Mouse (Mus musculus) forebrain, embryonic 11.5 days (tissue): ENCODE results near the gene Ksr1. TPM values are rescaled to one million over a fixed set of nuclear protein-coding genes. Genes with fewer than 3 reads are reported as not detected.

ENCODE experiments used
- ATAC-seq: fragments of 200-750 bp; cut with Nextera tagmentation; replicated peaks from 2 replicates; pipeline ENCODE4 v1.8.0; 2017; ENCODE audit warnings: moderate TSS enrichment; ENCODE audit not compliant: low FRiP score
- DNase-seq: peaks from one replicate; pipeline ENCODE4 v3.0.0-alpha.2; 2017; ENCODE audit warnings: low spot score
- H3K27ac ChIP-seq: fragments of 300-500 bp; sonication (generic); 2 replicates; pipeline ENCODE4 v1.5.1; 2014; ENCODE audit warnings: low read depth, low read length
- H3K27me3 ChIP-seq: fragments of 300-500 bp; sonication (generic); 2 replicates; pipeline ENCODE4 v1.6.1; 2014; ENCODE audit warnings: mild to moderate bottlenecking, low read length, mixed read lengths; ENCODE audit not compliant: control insufficient read depth, insufficient read depth
- H3K36me3 ChIP-seq: fragments of 300-500 bp; sonication (generic); 2 replicates; pipeline ENCODE4 v1.6.1; 2014; ENCODE audit warnings: mild to moderate bottlenecking, low read length, moderate library complexity, mixed read lengths; ENCODE audit not compliant: control insufficient read depth, insufficient read depth
- H3K4me1 ChIP-seq: fragments of 300-500 bp; sonication (generic); replicated peaks from 2 replicates; pipeline ENCODE4 v1.6.1; 2014; ENCODE audit warnings: low read length, mixed read lengths; ENCODE audit not compliant: control insufficient read depth, insufficient read depth
- H3K4me2 ChIP-seq: fragments of 300-500 bp; sonication (generic); 2 replicates; pipeline ENCODE4 v1.6.1; 2014; ENCODE audit warnings: low read depth, mild to moderate bottlenecking, low read length, moderate library complexity, mixed read lengths; ENCODE audit not compliant: severe bottlenecking
- H3K4me3 ChIP-seq: fragments of 300-500 bp; sonication (generic); 2 replicates; pipeline ENCODE4 v1.5.1; 2014; ENCODE audit warnings: low read depth, low read length
- H3K9ac ChIP-seq: fragments of 300-500 bp; sonication (generic); 2 replicates; pipeline ENCODE4 v1.6.1; 2014; ENCODE audit warnings: low read length
- H3K9me3 ChIP-seq: fragments of 300-500 bp; sonication (generic); 2 replicates; pipeline ENCODE4 v1.6.1; 2016; ENCODE audit warnings: low read length, mixed read lengths; ENCODE audit not compliant: control insufficient read depth
- WGBS: fragments of 180-500 bp; shearing (Covaris S2); extraction: QIAGEN DNeasy Blood & Tissue Kit; methylation state at CpG from one replicate; pipeline ENCODE4 v1.1.7; 2014; 5-methylcytosine and 5-hydroxymethylcytosine counted together
- polyA plus RNA-seq: library from polyadenylated mRNA; unstranded; fragments of >200 nt; fragmentation: Nextera tagmentation; extraction: Ambion mirVana; gene quantifications from 2 replicates; pipeline ENCODE4 v1.2.1, GENCODE M21; 2014

Ksr1 gene
- polyA plus RNA-seq, 1 experiment from 2014 or later: 5.2 TPM

GRCm38 (mm10) chr11:78980083-78980634 is 166.0 kb downstream of the Ksr1 start:
- Histone ChIP-seq H3K36me3 (no peaks in the 10 kb centered on the region), H3K27ac (no peak overlapping the region), H3K4me1 (no peaks in the 10 kb centered on the region), H3K9me3 (no peaks in the 10 kb centered on the region), H3K4me2 (no peak overlapping the region), H3K27me3 (no peaks in the 10 kb centered on the region), H3K4me3 (no peak overlapping the region), H3K9ac (no peak overlapping the region)
- 86% methylated on average over 4 of the region's 4 CpGs for WGBS
- no peak for DNase-seq
- ATAC-seq: no peak

- H3K27me3 ChIP-seq: no peaks in the 10 kb centered on the region
- no peaks in the 10 kb centered on the region for H3K9me3 ChIP-seq
- H3K4me3 ChIP-seq: no peak overlapping the region
- no peak for DNase-seq
- ATAC-seq: no peak
- 87% methylated on average over 12 of the region's 12 CpGs for WGBS
- H3K27ac ChIP-seq: no peak overlapping the region
- H3K36me3 ChIP-seq: no peaks in the 10 kb centered on the region
- H3K4me1 ChIP-seq: no peaks in the 10 kb centered on the region
- no peak overlapping the region for H3K4me2 ChIP-seq
- no peak overlapping the region for H3K9ac ChIP-seq
These were observed 167.8 kb downstream of the Ksr1 start for GRCm38 (mm10) chr11:78978176-78979019.

GRCm38 (mm10) chr11:78976731-78977510 is 169.3 kb downstream of the Ksr1 start:
- no peaks in the 10 kb centered on the region for H3K9me3 ChIP-seq
- H3K27ac ChIP-seq: no peak overlapping the region
- no peaks in the 10 kb centered on the region for H3K27me3 ChIP-seq
- H3K4me2 ChIP-seq: no peak overlapping the region
- H3K9ac ChIP-seq: no peak overlapping the region
- H3K4me3 ChIP-seq: no peak overlapping the region
- no peak for DNase-seq
- H3K36me3 ChIP-seq: no peaks in the 10 kb centered on the region
- 83% methylated on average over 8 of the region's 8 CpGs for WGBS
- no peaks in the 10 kb centered on the region; the same call in 1 of the 2 replicates for H3K4me1 ChIP-seq
- ATAC-seq: no peak

- Histone ChIP-seq H3K4me2 (no peak overlapping the region), H3K9me3 (no peaks in the 10 kb centered on the region), H3K36me3 (no peaks in the 10 kb centered on the region), H3K9ac (no peak overlapping the region), H3K27ac (no peak overlapping the region), H3K4me1 (no peaks in the 10 kb centered on the region; the same call in 1 of the 2 replicates), H3K27me3 (no peaks in the 10 kb centered on the region), H3K4me3 (no peak overlapping the region)
- DNase-seq: no peak
- 79% methylated on average over 17 of the region's 17 CpGs for WGBS
- no peak for ATAC-seq
These were observed 172.6 kb downstream of the Ksr1 start for GRCm38 (mm10) chr11:78973381-78974150.

GRCm38 (mm10) chr11:78972811-78973351 is 173.3 kb downstream of the Ksr1 start:
- no peaks in the 10 kb centered on the region for H3K9me3 ChIP-seq
- no peak for ATAC-seq
- no peak overlapping the region for H3K4me2 ChIP-seq
- H3K9ac ChIP-seq: no peak overlapping the region
- WGBS: 59% methylated on average over 8 of the region's 8 CpGs
- H3K4me1 ChIP-seq: no peaks in the 10 kb centered on the region; the same call in 1 of the 2 replicates
- no peaks in the 10 kb centered on the region for H3K36me3 ChIP-seq
- no peak overlapping the region for H3K27ac ChIP-seq
- DNase-seq: no peak
- H3K27me3 ChIP-seq: no peaks in the 10 kb centered on the region
- H3K4me3 ChIP-seq: no peak overlapping the region

- H3K4me3 ChIP-seq: no peak overlapping the region
- no peaks in the 10 kb centered on the region for H3K9me3 ChIP-seq
- no peak overlapping the region for H3K27ac ChIP-seq
- DNase-seq: no peak
- no peaks in the 10 kb centered on the region for H3K36me3 ChIP-seq
- H3K4me1 ChIP-seq: no peaks in the 10 kb centered on the region; the same call in 1 of the 2 replicates
- no peak overlapping the region for H3K4me2 ChIP-seq
- H3K9ac ChIP-seq: no peak overlapping the region
- no peaks in the 10 kb centered on the region for H3K27me3 ChIP-seq
- no peak for ATAC-seq
- 62% methylated on average over 6 of the region's 6 CpGs for WGBS
These were observed 173.9 kb downstream of the Ksr1 start for GRCm38 (mm10) chr11:78972328-78972727.

GRCm38 (mm10) chr11:78971746-78972145 is 174.5 kb downstream of the Ksr1 start:
- no peaks in the 10 kb centered on the region; the same call in 1 of the 2 replicates for H3K4me1 ChIP-seq
- H3K36me3 ChIP-seq: no peaks in the 10 kb centered on the region
- H3K4me3 ChIP-seq: no peak overlapping the region
- 91% methylated on average over 3 of the region's 3 CpGs for WGBS
- no peak overlapping the region for H3K9ac ChIP-seq
- H3K4me2 ChIP-seq: no peak overlapping the region
- DNase-seq (peak; percentile 31), ATAC-seq (no peak)
- no peaks in the 10 kb centered on the region for H3K27me3 ChIP-seq
- no peak overlapping the region; the same call in 1 of the 2 replicates for H3K27ac ChIP-seq
- no peaks in the 10 kb centered on the region for H3K9me3 ChIP-seq

- Histone ChIP-seq H3K9ac (no peak overlapping the region), H3K4me1 (no peaks in the 10 kb centered on the region; the same call in 1 of the 2 replicates), H3K4me2 (no peak overlapping the region), H3K27me3 (no peaks in the 10 kb centered on the region), H3K36me3 (no peaks in the 10 kb centered on the region), H3K27ac (no peak overlapping the region), H3K4me3 (no peak overlapping the region), H3K9me3 (no peaks in the 10 kb centered on the region)
- no peak for ATAC-seq
- no peak for DNase-seq
- 86% methylated on average over 8 of the region's 8 CpGs for WGBS
These were observed 175.1 kb downstream of the Ksr1 start for GRCm38 (mm10) chr11:78971096-78971495.
